Mouse (Mus musculus) liver (tissue): Measurements from ENCODE around the gene Hcfc2.

Source experiments
- DNase-seq: peaks from one replicate; pipeline ENCODE4 v3.0.0-alpha.2; 2020; ENCODE audit warnings: mixed read lengths

The Hcfc2 gene

DNA sequence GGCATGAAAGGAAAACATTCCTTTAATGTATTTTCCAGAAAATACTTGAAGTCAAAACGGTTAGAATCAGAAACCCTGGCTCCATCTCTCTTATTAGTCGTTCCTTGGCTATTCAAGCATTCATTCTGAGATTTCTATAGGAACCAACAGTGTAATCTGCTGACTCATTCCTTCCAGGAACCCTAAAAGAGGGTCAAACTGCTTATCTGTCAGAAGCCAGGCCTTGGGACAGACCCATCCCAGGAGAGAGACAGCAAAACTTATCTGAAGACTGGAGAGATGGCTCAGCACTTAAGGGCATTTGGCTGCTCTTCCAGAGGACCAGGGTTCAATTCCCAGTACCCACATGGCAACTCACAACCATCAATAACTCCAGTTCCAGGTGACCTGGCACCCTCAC, 81.1 kb downstream of the Hcfc2 start:
- peak; percentile 66 for DNase-seq

DNA sequence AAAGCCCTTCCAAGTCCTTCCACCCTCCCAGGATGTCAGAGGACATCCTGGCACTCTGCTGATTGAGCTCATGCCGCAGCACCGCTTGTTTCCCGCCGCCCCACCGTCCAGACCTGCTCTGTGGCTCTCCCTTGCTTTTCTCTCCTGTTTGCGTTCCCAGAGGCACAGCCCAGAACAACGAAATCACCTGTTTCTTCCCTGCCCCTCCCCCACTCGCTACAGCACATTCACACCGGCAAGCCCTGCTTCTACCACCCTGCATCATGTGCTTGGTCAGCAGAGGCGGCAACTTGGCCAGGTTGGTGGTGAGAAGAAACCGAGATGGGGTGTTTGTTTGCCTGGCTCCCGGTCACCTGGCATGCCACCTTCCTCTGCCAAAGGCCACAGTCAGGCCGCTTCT, 81.9 kb downstream of the Hcfc2 start:
- peak; percentile 44 for DNase-seq

DNA sequence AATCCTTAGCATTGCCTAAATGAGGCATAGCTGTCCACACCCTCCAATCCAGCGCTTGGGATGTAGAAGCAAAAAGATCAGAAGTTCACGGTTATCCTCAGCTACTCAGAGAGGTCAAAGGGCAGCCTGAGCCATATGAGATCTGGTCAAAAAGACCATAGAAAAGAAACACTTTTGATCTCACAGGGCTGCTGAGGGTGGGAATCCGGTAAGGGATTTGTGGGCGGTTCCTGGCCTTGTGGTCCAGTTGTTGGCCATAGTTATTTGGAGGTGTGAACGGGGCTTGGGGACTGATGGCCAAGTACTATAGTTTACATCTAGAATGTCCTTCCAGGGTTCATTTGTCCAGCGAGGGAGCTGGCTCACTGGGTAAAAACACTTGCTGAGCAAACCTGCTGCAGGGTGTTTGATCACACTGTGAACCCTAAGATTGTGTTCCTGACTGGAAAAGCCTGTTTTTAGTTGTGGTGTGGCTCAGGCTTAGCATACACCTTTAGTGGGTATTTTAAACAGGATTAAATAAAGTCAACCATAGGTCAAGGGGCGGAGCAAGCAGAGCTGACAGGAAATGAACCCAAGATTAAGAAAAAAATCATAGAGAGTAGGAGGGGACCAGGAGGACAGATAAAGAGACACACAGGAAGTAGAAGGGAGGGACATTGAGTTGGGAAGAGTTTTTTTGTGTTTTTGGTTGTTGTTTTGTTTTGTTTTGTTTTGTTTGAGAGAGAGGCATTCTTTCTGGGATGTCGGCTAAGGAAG, 83.0 kb downstream of the Hcfc2 start:
- DNase-seq, result no peak

DNA sequence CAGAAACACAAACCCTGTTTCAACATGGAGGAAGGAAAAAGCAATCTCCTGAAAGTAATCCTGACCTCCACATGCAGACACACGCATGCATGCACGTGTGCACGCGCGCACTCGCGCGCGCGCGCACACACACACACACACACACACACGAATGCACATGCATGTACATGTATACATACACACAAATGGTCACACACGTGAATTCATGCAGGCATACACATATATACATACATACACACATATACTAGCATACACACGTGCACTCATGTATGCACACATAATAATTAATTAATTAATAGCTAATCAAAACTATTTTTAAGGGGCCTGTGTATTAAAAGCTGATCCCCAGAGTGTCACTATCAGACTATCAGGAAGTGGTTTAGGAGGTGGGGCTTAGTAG, 83.9 kb downstream of the Hcfc2 start:
- no peak for DNase-seq

DNA sequence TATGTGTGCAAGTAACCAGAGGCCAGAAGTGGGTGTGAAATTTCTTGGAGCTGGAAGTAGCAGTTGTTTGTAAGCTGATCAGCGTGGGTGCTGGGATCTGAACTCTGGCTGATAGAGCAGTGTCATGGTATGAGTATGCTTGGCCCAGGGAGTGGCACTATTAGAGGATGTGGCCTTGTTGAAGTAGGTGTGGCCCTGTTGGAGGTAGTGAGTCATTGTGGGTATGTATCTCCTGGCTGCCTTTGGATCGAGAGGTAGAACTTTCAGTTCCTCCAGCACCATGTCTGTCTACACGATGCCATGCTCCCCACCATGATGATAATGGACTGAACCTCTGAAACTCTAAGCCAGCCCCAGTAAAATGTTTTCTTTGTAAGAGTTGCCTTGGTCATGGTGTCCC, 84.4 kb downstream of the Hcfc2 start:
- peak; percentile 61 for DNase-seq

DNA sequence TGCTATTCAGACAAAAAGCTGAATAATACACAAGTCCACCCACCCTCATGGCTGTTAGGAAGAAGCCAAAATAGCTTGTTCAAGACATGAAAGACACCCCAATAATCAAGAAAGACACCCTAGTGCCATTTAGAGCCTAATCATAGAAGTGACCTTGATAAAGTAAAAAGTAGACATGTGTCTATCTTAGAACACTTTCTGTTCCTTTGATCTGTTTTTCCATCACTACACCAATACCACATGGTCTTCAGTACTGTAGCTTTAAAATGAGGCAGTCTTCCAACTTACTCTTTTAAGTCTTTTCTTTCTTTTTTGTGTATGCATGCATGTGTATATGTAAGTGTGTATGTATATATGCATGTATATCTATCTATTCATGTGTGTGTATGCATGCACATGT, 84.9 kb downstream of the Hcfc2 start:
- DNase-seq, result no peak

DNA sequence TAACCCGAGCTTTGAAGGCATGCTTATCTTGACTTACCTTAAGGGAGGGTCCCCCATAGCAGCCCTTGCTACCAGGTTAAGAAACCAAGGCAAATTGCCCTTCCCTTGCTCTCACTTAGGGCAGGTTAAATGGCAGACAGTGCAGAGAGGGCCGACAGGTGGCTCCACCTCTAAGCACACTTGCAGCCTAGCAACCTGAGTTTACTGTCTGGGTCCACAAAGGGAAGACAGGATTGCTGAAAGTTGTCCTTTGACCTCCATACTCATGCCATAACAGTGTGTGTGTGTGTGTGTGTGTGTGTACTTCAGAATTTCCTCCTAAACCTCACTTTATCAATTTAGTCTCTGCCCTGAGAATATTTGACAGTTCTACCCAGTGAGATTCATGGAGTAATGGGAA, 86.5 kb downstream of the Hcfc2 start:
- no peak for DNase-seq

DNA sequence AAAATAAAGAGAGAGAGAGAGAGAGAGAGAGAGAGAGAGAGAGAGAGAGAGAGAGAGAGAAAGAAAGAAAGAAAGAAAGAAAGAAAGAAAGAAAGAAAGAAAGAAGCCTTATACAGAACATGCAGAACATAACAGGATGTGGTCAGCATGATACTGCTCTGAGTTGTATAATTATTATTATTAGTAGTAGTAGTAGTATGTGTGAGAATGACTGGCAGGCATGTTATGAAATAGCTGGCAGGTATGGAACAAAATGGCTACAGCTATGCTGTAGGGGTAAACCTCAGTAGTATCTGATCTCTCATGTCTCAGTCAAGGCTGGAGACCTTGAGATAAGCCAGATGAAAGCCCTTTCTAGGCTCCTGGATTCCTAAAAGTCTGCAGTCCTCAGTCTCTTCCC, 93.2 kb downstream of the Hcfc2 start:
- no peak for DNase-seq

DNA sequence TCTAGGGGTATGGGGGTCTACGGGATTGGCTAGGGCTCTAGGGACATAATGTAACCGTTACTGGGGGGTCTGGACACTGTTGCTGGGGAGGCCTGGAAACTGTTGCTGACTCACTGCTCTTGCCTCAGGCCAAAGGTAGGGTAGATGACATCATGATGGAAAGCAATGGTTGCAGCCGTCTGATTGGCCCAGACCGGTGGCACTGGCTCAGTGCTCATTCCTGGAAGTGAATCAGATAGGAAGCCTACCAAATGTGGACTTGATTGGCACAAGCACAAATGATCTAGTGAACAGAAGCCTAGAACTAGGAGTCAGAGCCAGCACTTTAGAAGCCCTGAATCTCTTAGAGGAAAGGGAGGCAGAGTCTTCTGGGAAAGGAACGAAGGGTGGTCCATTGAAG, 94.5 kb downstream of the Hcfc2 start:
- no peak for DNase-seq

DNA sequence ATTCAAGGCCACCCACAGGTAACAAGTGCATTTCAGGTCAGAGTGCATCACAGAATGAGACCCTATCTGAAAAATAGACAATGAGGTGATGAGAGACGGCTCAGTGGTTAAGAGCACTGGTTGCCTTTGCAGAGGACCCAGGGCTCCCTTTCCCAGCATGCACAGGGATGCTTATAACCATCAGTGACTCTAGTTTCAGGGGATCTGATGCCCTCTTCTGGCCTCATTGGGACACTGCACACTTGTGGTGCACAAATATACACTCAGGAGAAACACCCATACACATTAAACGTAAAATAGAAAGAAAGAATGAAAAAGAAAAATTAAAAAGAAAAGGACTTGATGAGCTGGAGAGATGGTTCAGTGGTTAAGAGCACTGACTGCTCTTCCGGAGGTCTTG, 95.8 kb downstream of the Hcfc2 start:
- no peak for DNase-seq
